Mouse (Mus musculus) liver, embryonic 13.5 days (tissue): Measurements from ENCODE around the gene Zg16. TPM values are rescaled to one million over a fixed set of nuclear protein-coding genes. Genes with fewer than 3 reads are reported as not detected.
"Not testable (repeated sequence)": the region's sequence is repeated elsewhere in the genome, so short reads cannot be mapped to it uniquely, and the experiment has no call there.

Experiments
- ATAC-seq: fragments of 200-750 bp; cut with Nextera tagmentation; 2 replicates; pipeline ENCODE4 v1.8.0; 2017; ENCODE audit warnings: low read depth, mild to moderate bottlenecking, moderate number of reproducible peaks, moderate library complexity
- DNase-seq: peaks from one replicate; pipeline ENCODE4 v3.0.0; 2022
- H3K27ac ChIP-seq: fragments of 300-500 bp; sonication (generic); 2 replicates; pipeline ENCODE4 v1.5.1; 2015; ENCODE audit warnings: moderate library complexity, mild to moderate bottlenecking, inconsistent platforms
- H3K27me3 ChIP-seq: fragments of 300-500 bp; sonication (generic); 2 replicates; pipeline ENCODE4 v1.6.1; 2015; ENCODE audit warnings: mild to moderate bottlenecking, inconsistent platforms
- H3K36me3 ChIP-seq: fragments of 300-500 bp; sonication (generic); 2 replicates; pipeline ENCODE4 v1.6.1; 2015; ENCODE audit warnings: mild to moderate bottlenecking, inconsistent platforms
- H3K4me1 ChIP-seq: fragments of 300-500 bp; sonication (generic); replicated peaks from 2 replicates; pipeline ENCODE4 v1.6.1; 2015; ENCODE audit warnings: inconsistent platforms
- H3K4me2 ChIP-seq: fragments of 300-500 bp; sonication (generic); 2 replicates; pipeline ENCODE4 v1.6.1; 2015; ENCODE audit warnings: inconsistent platforms, mild to moderate bottlenecking, moderate library complexity
- H3K4me3 ChIP-seq: fragments of 300-500 bp; sonication (generic); replicated peaks from 2 replicates; pipeline ENCODE4 v1.5.1; 2015; ENCODE audit warnings: mild to moderate bottlenecking, inconsistent platforms
- H3K9ac ChIP-seq: fragments of 300-500 bp; sonication (generic); 2 replicates; pipeline ENCODE4 v1.6.1; 2015; ENCODE audit warnings: mild to moderate bottlenecking, inconsistent platforms
- H3K9me3 ChIP-seq: fragments of 300-500 bp; sonication (generic); replicated peaks from 2 replicates; pipeline ENCODE4 v1.6.1; 2016; ENCODE audit warnings: inconsistent platforms
- WGBS: fragments of 180-500 bp; shearing (Covaris S2); methylation state at CpG from one replicate; pipeline ENCODE4 v1.1.7; 2015; ENCODE audit not compliant: insufficient replicate concordance; 5-methylcytosine and 5-hydroxymethylcytosine counted together
- polyA plus RNA-seq: library from polyadenylated mRNA; unstranded; fragments of >200 nt; fragmentation: Nextera tagmentation; extraction: Ambion mirVana; gene quantifications from 2 replicates; pipeline ENCODE4 v1.2.1, GENCODE M21; 2015

The Zg16 gene
- polyA plus RNA-seq: not detected in 2 replicates

DNA sequence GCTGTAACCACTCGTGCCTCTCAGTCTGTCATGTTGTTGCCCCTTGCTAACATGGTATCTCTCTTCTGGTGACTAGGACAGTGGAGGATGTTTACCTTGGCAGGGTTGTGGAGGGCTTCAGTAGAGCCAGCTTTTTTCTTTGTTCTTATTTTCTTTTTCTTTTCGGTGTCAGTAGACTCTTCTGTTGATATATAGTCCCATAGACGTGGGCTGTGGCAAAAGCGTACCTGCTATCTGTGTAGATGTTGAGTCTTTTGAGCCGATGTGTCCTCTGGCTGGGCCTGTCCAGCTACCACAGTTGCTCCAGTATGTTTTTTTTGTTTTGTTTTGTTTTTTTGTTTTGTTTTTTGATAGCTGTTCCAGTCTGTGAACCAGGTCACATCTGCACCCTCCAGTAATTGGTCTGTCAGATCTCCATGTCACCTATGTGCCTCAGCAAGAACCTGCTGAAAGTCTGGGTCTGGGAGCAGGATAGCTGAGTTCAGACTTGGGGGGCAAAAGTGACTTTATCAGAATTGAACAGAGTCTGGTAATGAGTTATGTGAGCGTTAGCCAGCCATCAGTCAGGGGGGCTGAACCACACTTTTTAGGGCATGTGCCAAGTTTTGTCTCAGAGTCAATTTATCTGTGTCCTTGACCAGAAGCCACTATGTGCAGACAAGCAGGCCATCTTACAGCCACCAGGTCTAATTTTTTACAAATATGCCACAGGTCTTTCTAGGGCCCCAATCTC is at the start of gene Zg16:
Gene Zg16 (minus strand): TSS at position 51 of the 733 bp plus-strand sequence.
- H3K27me3 ChIP-seq, H3K36me3 ChIP-seq, H3K4me2 ChIP-seq, DNase-seq, H3K9ac ChIP-seq, H3K4me3 ChIP-seq, ATAC-seq, H3K9me3 ChIP-seq: not testable (repeated sequence)
- peak within 1 kb of the TSS; percentile 82 for H3K27ac ChIP-seq
- WGBS: 53% methylated on average over 6 of the region's 6 CpGs
- peaks cover 92% of the 10 kb centered on the region for H3K4me1 ChIP-seq

DNA sequence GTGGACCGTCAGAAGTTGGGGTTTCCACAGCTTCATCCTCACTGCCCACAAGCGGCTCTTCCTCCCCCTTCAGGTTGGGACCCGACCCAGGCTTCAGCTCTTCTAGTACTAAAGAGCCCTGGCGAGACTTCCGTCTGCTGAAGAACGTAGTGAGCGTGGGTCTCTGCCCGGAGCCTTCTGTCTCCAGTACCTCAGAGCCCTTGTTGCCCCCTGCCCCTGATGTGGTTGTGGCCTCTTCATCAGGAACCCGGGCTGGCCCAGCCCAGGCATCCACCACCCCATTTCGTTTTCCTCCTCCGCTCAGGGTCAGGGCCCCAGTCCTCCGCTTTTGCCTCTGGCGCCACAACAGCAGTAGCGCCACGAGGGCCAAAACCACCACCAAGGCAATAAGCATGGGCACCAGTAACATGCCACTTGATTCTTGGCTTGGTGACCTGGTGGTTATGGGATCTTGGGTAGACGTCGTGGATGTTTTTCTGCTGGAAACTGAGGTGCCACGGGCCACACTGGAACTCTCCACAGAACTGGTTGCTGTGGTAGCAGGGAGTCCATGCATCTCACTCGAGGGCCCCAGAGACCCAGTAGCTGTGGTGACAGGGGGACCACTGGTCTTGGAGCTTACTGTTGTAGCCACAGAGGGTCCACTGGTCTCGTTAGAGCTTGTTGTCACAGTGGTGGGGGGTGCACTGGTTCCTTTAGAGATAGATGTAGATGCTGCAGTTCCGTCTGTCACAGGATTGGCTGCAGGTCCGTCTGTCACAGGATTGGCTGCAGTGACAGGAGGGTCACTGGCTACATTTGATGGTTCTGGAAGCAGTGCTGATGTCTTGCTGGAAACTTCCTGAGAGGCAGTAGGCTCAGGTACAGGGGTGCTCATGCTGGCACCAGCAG is 49.3 kb upstream of the Zg16 start:
- ATAC-seq: no peak

GRCm38 (mm10) chr7:127134821-127135447 is 47.8 kb upstream of the Zg16 start:
- Histone ChIP-seq H3K9me3 (no peaks in the 10 kb centered on the region), H3K9ac (peak overlapping the region; percentile 64; the same call in 1 of the 2 replicates), H3K36me3 (peaks cover 14% of the 10 kb centered on the region; the same call in 1 of the 2 replicates), H3K27me3 (no peaks in the 10 kb centered on the region), H3K27ac (peak overlapping the region; percentile 48), H3K4me2 (peak overlapping the region; percentile 66), H3K4me3 (peak overlapping the region; percentile 49), H3K4me1 (peaks cover 72% of the 10 kb centered on the region)
- DNase-seq: no peak
- no peak for ATAC-seq
- 46% methylated on average over 11 of the region's 11 CpGs for WGBS

More for the DNA sequence above, 49.3 kb upstream of the Zg16 start:
- H3K4me3 ChIP-seq: peak overlapping the region; percentile 49
- H3K27ac ChIP-seq: peak overlapping the region; percentile 92
- peaks cover 85% of the 10 kb centered on the region for H3K4me1 ChIP-seq
- peak overlapping the region; percentile 66 for H3K4me2 ChIP-seq
- no peaks in the 10 kb centered on the region for H3K27me3 ChIP-seq
- peak overlapping the region; percentile 64 for H3K9ac ChIP-seq
- WGBS: 61% methylated on average over 22 of the region's 22 CpGs
- no peaks in the 10 kb centered on the region for H3K9me3 ChIP-seq
- H3K36me3 ChIP-seq: peaks cover 14% of the 10 kb centered on the region; the same call in 1 of the 2 replicates
- DNase-seq: no peak

- Histone ChIP-seq H3K27ac (no peak overlapping the region; the same call in 1 of the 2 replicates), H3K4me3 (no peak overlapping the region), H3K4me2 (no peak overlapping the region), H3K9me3 (no peaks in the 10 kb centered on the region), H3K36me3 (peaks cover 14% of the 10 kb centered on the region; the same call in 1 of the 2 replicates), H3K27me3 (no peaks in the 10 kb centered on the region), H3K9ac (no peak overlapping the region), H3K4me1 (peaks cover 64% of the 10 kb centered on the region)
- 66% methylated on average over 5 of the region's 5 CpGs for WGBS
- DNase-seq (no peak), ATAC-seq (no peak)
Observed at GRCm38 (mm10) chr7:127133125-127133524, 46.0 kb upstream of the Zg16 start.

DNA sequence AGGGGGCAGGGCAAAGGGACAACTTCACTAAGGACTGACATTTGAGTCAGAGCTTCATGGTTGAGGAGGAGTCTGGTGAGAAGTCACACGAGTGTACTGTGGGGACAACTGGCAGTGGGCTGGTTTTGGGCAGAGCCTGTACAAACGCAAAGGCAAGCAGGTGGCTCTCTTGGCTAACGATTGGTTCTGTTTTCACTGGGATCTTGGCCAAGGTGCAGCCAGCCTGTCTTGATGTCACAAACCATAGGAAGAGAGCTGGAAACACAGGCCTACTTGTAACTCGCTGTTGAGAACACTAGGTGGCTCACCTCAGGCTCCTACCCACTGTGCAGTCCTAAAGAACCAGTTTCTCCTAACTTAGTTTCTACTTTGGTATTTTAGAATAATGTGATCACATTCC is 42.5 kb upstream of the Zg16 start:
- Histone ChIP-seq H3K9me3 (0 out of 2 replicates have a peak, but pooled peaks cover 1% of the 10 kb centered on the region), H3K9ac (peak overlapping the region; percentile 7; the same call in 1 of the 2 replicates), H3K27me3 (no peaks in the 10 kb centered on the region), H3K4me1 (peaks cover 29% of the 10 kb centered on the region), H3K36me3 (peaks cover 6% of the 10 kb centered on the region; the same call in 1 of the 2 replicates), H3K27ac (no peak overlapping the region; the same call in 1 of the 2 replicates), H3K4me2 (no peak overlapping the region), H3K4me3 (no peak overlapping the region)
- no peak for DNase-seq
- WGBS: 25% methylated on average over 4 of the region's 4 CpGs
- ATAC-seq: peak; percentile 55

GRCm38 (mm10) chr7:127121911-127122270 is 34.8 kb upstream of the Zg16 start, which contains the start of gene Qprt:
Gene Qprt, minus strand, starts transcription at chr7:127122226.
- Histone ChIP-seq H3K27ac (peak within 1 kb of the TSS; percentile 80), H3K27me3 (0 out of 2 replicates have a peak, but pooled peaks cover 4% of the 10 kb centered on the region), H3K36me3 (0 out of 2 replicates have a peak, but pooled peaks cover 5% of the 10 kb centered on the region), H3K9ac (peak within 1 kb of the TSS; percentile 50), H3K4me3 (peak within 1 kb of the TSS; percentile 48), H3K9me3 (0 out of 2 replicates have a peak, but pooled peaks cover 4% of the 10 kb centered on the region), H3K4me2 (peak within 1 kb of the TSS; percentile 44), H3K4me1 (peaks cover 41% of the 10 kb centered on the region)
- ATAC-seq: peak; percentile 64
- WGBS: 36% methylated on average over 7 of the region's 7 CpGs
- DNase-seq: no peak

DNA sequence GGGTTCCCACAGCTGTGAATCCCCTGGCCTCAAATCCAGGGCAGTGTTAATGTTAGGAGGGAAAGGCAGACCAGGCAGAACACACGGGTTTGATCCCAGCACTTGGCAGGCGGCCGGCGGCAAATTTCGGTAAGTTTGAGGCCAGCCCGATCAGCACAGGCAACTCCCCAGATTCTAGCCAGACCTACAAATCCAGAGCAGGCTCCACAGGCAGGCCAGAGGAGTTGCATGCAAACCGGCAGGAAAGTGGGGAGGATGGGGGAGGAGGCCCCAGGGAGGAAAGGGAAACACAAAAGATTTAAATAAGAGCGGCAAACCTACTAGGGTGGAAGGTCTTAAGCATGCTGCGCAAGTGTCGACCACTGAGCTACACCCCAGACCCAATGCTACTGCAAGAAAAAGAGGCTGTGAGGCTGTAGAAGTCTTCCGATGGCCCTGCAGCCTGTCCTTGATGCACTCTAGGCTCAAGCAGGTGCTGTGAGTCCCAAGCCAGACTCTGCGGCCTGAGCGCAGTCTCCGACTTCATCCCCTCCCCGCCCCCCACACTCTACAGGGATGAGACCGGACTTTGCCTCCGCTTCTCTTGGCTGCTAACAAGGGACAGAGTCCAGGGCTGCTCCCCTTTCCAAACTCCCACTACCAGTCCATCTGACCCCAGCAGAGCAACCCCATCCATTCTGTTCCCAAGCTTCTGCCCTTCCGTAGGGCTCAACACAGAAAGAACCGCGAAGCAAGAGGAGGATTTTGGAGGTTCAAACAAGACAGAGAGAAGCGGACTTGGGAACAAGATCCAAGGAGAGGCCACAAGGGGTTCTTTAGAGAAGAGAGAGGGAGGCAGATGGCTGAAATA is 34.2 kb upstream of the Zg16 start:
- Histone ChIP-seq H3K4me1 (peaks cover 47% of the 10 kb centered on the region), H3K27ac (peak overlapping the region; percentile 80), H3K27me3 (0 out of 2 replicates have a peak, but pooled peaks cover 4% of the 10 kb centered on the region), H3K4me3 (peak overlapping the region; percentile 48), H3K36me3 (0 out of 2 replicates have a peak, but pooled peaks cover 5% of the 10 kb centered on the region), H3K4me2 (peak overlapping the region; percentile 44), H3K9ac (peak overlapping the region; percentile 50), H3K9me3 (0 out of 2 replicates have a peak, but pooled peaks cover 4% of the 10 kb centered on the region)
- WGBS: 48% methylated on average over 21 of the region's 21 CpGs
- DNase-seq: no peak
- peak; percentile 75 for ATAC-seq

- Histone ChIP-seq H3K4me1 (peaks cover 64% of the 10 kb centered on the region), H3K4me3 (no peak overlapping the region), H3K27me3 (0 out of 2 replicates have a peak, but pooled peaks cover 4% of the 10 kb centered on the region), H3K9me3 (no peaks in the 10 kb centered on the region), H3K36me3 (no peaks in the 10 kb centered on the region), H3K9ac (no peak overlapping the region), H3K27ac (peak overlapping the region; percentile 52), H3K4me2 (no peak overlapping the region)
- WGBS: 60% methylated on average over 14 of the region's 14 CpGs
- ATAC-seq (0 out of 2 replicates have a peak, but pooled peaks have one; percentile 4), DNase-seq (no peak)
Observed at GRCm38 (mm10) chr7:127118671-127119445, 31.7 kb upstream of the Zg16 start.

- H3K4me3 ChIP-seq: no peak overlapping the region
- no peak for DNase-seq
- no peaks in the 10 kb centered on the region for H3K9me3 ChIP-seq
- H3K27me3 ChIP-seq: 0 out of 2 replicates have a peak, but pooled peaks cover 4% of the 10 kb centered on the region
- 59% methylated on average over 5 of the region's 5 CpGs for WGBS
- H3K36me3 ChIP-seq: no peaks in the 10 kb centered on the region
- 0 out of 2 replicates have a peak overlapping the region, but pooled peaks have one; percentile 29 for H3K27ac ChIP-seq
- H3K9ac ChIP-seq: no peak overlapping the region
- H3K4me2 ChIP-seq: no peak overlapping the region
- H3K4me1 ChIP-seq: peaks cover 72% of the 10 kb centered on the region
- no peak for ATAC-seq
Observed at GRCm38 (mm10) chr7:127117948-127118347, 30.8 kb upstream of the Zg16 start.
